Mouse (Mus musculus): ENCODE measurements around the gene Phactr3. TPM values are rescaled to one million over a fixed set of nuclear protein-coding genes. Genes with fewer than 3 reads are reported as not detected.

Gene Phactr3
- polyA plus RNA-seq, 1 experiment from 2014 or later = 0.39 TPM

DNA sequence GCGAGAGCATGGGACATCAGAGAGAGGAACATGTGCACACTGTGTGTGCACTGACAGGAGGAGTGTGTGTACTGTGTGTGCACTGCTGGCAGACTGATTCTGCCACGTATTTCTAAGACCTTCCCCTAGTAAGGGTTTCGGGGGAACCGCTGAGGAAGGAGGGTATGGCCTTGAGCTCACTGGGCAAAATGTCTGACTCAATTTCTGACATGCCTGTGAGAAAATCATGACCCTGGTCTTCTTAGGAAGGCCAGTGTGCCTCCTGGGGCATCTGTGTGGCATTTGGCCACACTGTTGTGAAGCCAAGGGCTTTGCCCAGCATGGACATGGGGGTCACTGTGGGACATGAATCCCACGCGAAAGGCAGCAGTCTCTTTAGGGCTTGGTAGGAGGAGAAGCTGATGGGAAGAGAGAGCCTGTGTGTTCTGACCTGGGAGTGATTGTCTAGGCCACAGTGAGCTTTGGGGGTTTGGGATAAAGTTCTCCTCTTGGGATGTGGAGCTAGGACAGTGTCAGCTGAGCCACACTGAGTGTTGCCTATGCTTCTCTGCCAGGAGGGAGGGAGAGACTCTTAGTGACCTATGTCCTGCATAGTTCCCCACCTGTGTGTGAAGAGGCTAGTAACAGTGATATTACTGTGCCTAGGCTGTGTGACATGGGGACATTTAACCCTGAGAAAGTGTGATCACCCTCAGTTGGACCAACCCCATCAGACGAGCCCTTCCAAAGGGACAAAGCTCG is 36.6 kb downstream of the Phactr3 start:
- Histone ChIP-seq H3K27me3 (ENCODE audit: insufficient read depth, low read length) (no peaks in the 10 kb centered on the region), H3K36me3 (ENCODE audit: insufficient read depth, low read length) (no peaks in the 10 kb centered on the region), H3K27ac (no peak overlapping the region), H3K4me3 (replicated peaks; ENCODE audit: low read depth, low read length) (no peak overlapping the region), H3K9me3 (replicated peaks; ENCODE audit: low read length) (no peaks in the 10 kb centered on the region), H3K4me1 (replicated peaks; ENCODE audit: insufficient read depth, low read length) (no peaks in the 10 kb centered on the region), H3K4me2 (ENCODE audit: low read length) (no peak overlapping the region), H3K9ac (ENCODE audit: low read depth, low read length) (no peak overlapping the region)
- 80% methylated on average over 8 of the region's 8 CpGs for WGBS
- no peak for TF ChIP-seq CTCF (IDR thresholded peaks at IDR 0.05; ENCODE audit: low read depth)
- DNase-seq (ENCODE audit: low spot score) (no peak), ATAC-seq (replicated peaks; ENCODE audit: low FRiP score, low read depth) (no peak)

DNA sequence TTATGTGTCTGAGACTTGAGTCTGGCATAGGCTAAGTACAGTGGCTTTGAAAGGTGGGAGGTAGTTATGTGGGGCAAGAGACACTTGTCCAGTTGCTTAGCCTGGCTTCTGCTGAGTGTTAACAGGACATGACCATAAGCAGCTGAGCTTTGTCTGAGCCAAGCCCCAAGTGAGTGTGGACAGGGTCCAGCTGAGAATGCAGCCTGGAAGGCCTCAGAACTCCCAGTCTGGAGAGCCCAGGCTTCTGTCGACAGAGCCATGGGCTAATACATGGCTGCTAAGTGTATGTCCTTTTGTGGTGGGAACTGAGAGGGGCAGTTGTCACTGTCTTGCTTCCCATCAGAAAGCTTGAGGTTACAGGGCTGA is 37.1 kb downstream of the Phactr3 start:
- TF ChIP-seq CTCF (IDR thresholded peaks at IDR 0.05; ENCODE audit: low read depth) = no peak
- H3K9me3 ChIP-seq (replicated peaks; ENCODE audit: low read length) = no peaks in the 10 kb centered on the region
- H3K9ac ChIP-seq (ENCODE audit: low read depth, low read length) = no peak overlapping the region
- no peaks in the 10 kb centered on the region for H3K36me3 ChIP-seq (ENCODE audit: insufficient read depth, low read length)
- no peak overlapping the region for H3K27ac ChIP-seq
- ATAC-seq (replicated peaks; ENCODE audit: low FRiP score, low read depth) (no peak), DNase-seq (ENCODE audit: low spot score) (no peak)
- no peak overlapping the region for H3K4me3 ChIP-seq (replicated peaks; ENCODE audit: low read depth, low read length)
- no peaks in the 10 kb centered on the region for H3K27me3 ChIP-seq (ENCODE audit: insufficient read depth, low read length)
- no peaks in the 10 kb centered on the region for H3K4me1 ChIP-seq (replicated peaks; ENCODE audit: insufficient read depth, low read length)
- H3K4me2 ChIP-seq (ENCODE audit: low read length) = no peak overlapping the region
- WGBS = 57% methylated on average over 1 of the region's 1 CpGs

DNA sequence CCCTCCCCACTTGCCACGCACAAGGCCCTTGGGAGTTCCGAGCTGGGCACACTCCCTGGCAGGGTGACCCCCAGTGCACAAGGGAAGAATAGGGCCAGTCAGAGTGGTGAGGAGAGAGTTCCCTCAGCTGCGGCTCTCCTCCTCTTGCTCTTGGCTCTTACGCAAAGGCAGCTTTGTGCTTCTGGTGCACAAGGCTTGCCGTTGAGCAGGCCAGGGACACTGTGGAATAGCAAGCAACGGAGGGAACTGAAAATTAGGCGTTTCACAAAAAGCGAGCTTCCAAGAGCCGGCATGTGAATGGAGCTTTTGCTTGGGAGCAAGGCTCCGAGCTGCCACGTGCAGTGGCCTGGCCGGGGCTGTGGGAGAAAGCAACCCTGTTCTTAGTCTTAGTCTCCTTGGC is 40.2 kb downstream of the Phactr3 start:
- DNase-seq (ENCODE audit: low spot score) (no peak), ATAC-seq (replicated peaks; ENCODE audit: low FRiP score, low read depth) (no peak)
- no peak overlapping the region for H3K4me2 ChIP-seq (ENCODE audit: low read length)
- no peaks in the 10 kb centered on the region for H3K36me3 ChIP-seq (ENCODE audit: insufficient read depth, low read length)
- no peak overlapping the region for H3K9ac ChIP-seq (ENCODE audit: low read depth, low read length)
- H3K27ac ChIP-seq = no peak overlapping the region
- TF ChIP-seq CTCF (IDR thresholded peaks at IDR 0.05; ENCODE audit: low read depth) = no peak
- H3K9me3 ChIP-seq (replicated peaks; ENCODE audit: low read length) = no peaks in the 10 kb centered on the region
- H3K27me3 ChIP-seq (ENCODE audit: insufficient read depth, low read length) = no peaks in the 10 kb centered on the region
- H3K4me1 ChIP-seq (replicated peaks; ENCODE audit: insufficient read depth, low read length) = no peaks in the 10 kb centered on the region
- no peak overlapping the region for H3K4me3 ChIP-seq (replicated peaks; ENCODE audit: low read depth, low read length)
- 83% methylated on average over 12 of the region's 12 CpGs for WGBS

DNA sequence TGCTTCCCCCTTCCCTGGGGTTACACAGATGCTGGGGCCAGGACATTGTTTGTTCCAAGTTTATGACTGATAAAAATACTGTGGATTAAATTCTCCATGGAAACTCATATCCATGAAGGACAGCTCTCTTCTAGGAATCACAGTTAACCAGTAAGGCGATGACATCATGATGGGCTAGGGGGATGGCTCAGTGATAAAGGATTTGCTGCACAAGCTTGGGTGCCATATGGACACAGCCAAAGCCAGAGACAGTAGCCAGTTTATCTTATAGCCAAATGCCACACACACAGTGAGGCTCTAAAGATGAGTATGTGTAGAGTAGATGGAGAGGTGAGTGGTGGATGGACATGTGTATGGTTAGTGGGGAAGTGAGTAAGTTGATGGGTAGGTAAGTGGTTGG is 45.2 kb downstream of the Phactr3 start:
- ATAC-seq (replicated peaks; ENCODE audit: low FRiP score, low read depth) (no peak), DNase-seq (ENCODE audit: low spot score) (no peak)
- H3K4me3 ChIP-seq (replicated peaks; ENCODE audit: low read depth, low read length) = no peak overlapping the region
- no peak overlapping the region for H3K27ac ChIP-seq
- WGBS = 94% methylated on average over 1 of the region's 1 CpGs
- H3K9ac ChIP-seq (ENCODE audit: low read depth, low read length) = no peak overlapping the region
- no peaks in the 10 kb centered on the region for H3K9me3 ChIP-seq (replicated peaks; ENCODE audit: low read length)
- no peaks in the 10 kb centered on the region for H3K4me1 ChIP-seq (replicated peaks; ENCODE audit: insufficient read depth, low read length)
- H3K36me3 ChIP-seq (ENCODE audit: insufficient read depth, low read length) = no peaks in the 10 kb centered on the region
- no peak overlapping the region for H3K4me2 ChIP-seq (ENCODE audit: low read length)
- TF ChIP-seq CTCF (IDR thresholded peaks at IDR 0.05; ENCODE audit: low read depth) = no peak
- H3K27me3 ChIP-seq (ENCODE audit: insufficient read depth, low read length) = no peaks in the 10 kb centered on the region

DNA sequence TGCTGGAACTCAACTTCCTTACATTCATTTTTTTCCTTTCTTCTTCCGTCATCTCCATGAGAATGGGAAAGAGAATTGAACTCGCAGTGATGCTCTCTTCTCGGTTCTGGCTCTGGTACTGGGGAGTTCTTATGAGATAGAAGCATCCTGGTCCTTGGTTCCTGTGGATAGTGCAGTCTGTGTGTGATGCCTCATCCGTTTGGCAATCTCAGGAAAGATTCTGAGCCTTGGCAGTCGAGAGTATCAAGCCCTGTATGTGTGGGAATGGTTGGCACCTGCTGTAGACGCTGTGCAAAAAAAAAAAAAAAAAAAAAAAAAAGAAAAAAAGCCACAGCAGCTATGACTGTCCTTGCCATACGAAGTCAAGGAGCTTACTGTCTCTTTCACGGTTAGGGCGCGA is 47.2 kb downstream of the Phactr3 start:
- Histone ChIP-seq H3K4me3 (replicated peaks; ENCODE audit: low read depth, low read length) (no peak overlapping the region), H3K4me1 (replicated peaks; ENCODE audit: insufficient read depth, low read length) (no peaks in the 10 kb centered on the region), H3K27me3 (ENCODE audit: insufficient read depth, low read length) (no peaks in the 10 kb centered on the region), H3K9me3 (replicated peaks; ENCODE audit: low read length) (no peaks in the 10 kb centered on the region), H3K36me3 (ENCODE audit: insufficient read depth, low read length) (no peaks in the 10 kb centered on the region), H3K4me2 (ENCODE audit: low read length) (no peak overlapping the region), H3K27ac (no peak overlapping the region), H3K9ac (ENCODE audit: low read depth, low read length) (no peak overlapping the region)
- 80% methylated on average over 10 of the region's 10 CpGs for WGBS
- no peak for TF ChIP-seq CTCF (IDR thresholded peaks at IDR 0.05; ENCODE audit: low read depth)
- ATAC-seq (replicated peaks; ENCODE audit: low FRiP score, low read depth) = no peak
- no peak for DNase-seq (ENCODE audit: low spot score)

DNA sequence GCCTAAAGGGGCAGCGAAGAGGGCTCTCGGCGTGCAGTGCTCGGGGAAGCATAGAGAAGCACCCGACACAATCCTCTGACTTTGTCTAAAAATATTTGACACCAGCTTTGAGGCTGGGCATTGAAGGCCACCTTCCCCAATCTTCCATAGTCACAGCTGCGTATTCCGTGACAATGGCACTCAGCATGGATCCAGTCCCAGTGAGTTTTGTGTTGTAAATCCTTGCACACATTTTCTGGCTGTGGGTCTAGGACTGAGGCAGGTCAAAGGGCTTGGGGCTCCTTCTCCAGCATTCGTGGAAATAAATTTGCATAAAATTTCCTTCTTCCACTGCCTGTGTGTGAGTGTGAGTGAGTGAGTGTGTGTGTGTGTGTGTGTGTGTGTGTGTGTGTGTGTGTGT is 51.2 kb downstream of the Phactr3 start:
- WGBS = 68% methylated on average over 8 of the region's 8 CpGs

DNA sequence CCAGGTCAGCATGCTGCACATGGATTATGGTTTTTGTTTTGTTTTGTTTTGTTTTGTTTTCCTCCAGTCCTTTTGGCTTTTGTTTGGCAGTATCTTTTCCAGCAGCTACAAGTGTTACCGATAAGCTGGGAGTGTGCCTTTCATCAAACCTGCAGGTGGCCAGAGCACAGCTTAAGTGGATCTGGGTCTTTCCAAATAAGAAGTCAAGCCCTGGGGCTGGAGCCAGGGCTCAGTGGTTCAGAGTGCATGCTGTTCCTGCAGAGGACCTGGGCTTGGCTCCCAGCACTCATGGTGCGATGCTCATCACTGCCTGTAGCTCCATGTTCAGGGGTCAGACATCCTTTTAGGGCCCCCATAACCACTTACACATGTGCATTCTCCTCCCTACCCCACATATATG is 55.2 kb downstream of the Phactr3 start:
- WGBS = 76% methylated on average over 2 of the region's 2 CpGs
- TF ChIP-seq CTCF (IDR thresholded peaks at IDR 0.05; ENCODE audit: low read depth) = no peak
- no peaks in the 10 kb centered on the region for H3K4me1 ChIP-seq (replicated peaks; ENCODE audit: insufficient read depth, low read length)

More for the DNA sequence above, 51.2 kb downstream of the Phactr3 start:
- Histone ChIP-seq H3K27me3 (ENCODE audit: insufficient read depth, low read length) (no peaks in the 10 kb centered on the region), H3K9me3 (replicated peaks; ENCODE audit: low read length) (no peaks in the 10 kb centered on the region), H3K4me2 (ENCODE audit: low read length) (no peak overlapping the region), H3K4me3 (replicated peaks; ENCODE audit: low read depth, low read length) (no peak overlapping the region), H3K4me1 (replicated peaks; ENCODE audit: insufficient read depth, low read length) (no peaks in the 10 kb centered on the region), H3K27ac (no peak overlapping the region), H3K36me3 (ENCODE audit: insufficient read depth, low read length) (no peaks in the 10 kb centered on the region), H3K9ac (ENCODE audit: low read depth, low read length) (no peak overlapping the region)
- DNase-seq (ENCODE audit: low spot score) = no peak
- TF ChIP-seq CTCF (IDR thresholded peaks at IDR 0.05; ENCODE audit: low read depth) = no peak
- no peak for ATAC-seq (replicated peaks; ENCODE audit: low FRiP score, low read depth)

More for the DNA sequence above, 55.2 kb downstream of the Phactr3 start:
- H3K27ac ChIP-seq = no peak overlapping the region
- no peak overlapping the region for H3K4me3 ChIP-seq (replicated peaks; ENCODE audit: low read depth, low read length)
- H3K36me3 ChIP-seq (ENCODE audit: insufficient read depth, low read length) = no peaks in the 10 kb centered on the region
- H3K27me3 ChIP-seq (ENCODE audit: insufficient read depth, low read length) = no peaks in the 10 kb centered on the region
- no peaks in the 10 kb centered on the region for H3K9me3 ChIP-seq (replicated peaks; ENCODE audit: low read length)
- ATAC-seq (replicated peaks; ENCODE audit: low FRiP score, low read depth) (no peak), DNase-seq (ENCODE audit: low spot score) (no peak)
- no peak overlapping the region for H3K4me2 ChIP-seq (ENCODE audit: low read length)
- no peak overlapping the region for H3K9ac ChIP-seq (ENCODE audit: low read depth, low read length)
